Mouse (Mus musculus) spleen, adult 2 months (tissue): ENCODE measurements at regions not wholly inside any gene's neighbourhood (a gene's known extent, or its start where the extent isn't known, plus 50 kb on each side); places are given as distances from the start of the nearest gene placed in this dataset.

Experiments used
- DNase-seq, 2 experiments: peaks; one replicate each; pipeline versions ENCODE4 v3.0.0 to v3.0.0-alpha.2; 2012 to 2021; ENCODE audit warnings: low spot score in 2 of 2, low read depth in 1 of 2
- H3K27ac ChIP-seq: fragments of 200-500 bp; 2 replicates; pipeline ENCODE4 v1.5.1; 2012; ENCODE audit warnings: low read length, inconsistent platforms; ENCODE audit not compliant: insufficient read depth
- H3K27me3 ChIP-seq: fragments of 200-500 bp; 2 replicates; pipeline ENCODE4 v1.6.1; 2012; ENCODE audit warnings: mild to moderate bottlenecking, moderate library complexity, low read length, inconsistent platforms; ENCODE audit not compliant: control insufficient read depth, insufficient read depth
- H3K36me3 ChIP-seq: fragments of 200-500 bp; 2 replicates; pipeline ENCODE4 v1.6.1; 2012; ENCODE audit warnings: mild to moderate bottlenecking, low read length, inconsistent platforms; ENCODE audit not compliant: control insufficient read depth, insufficient read depth
- H3K4me1 ChIP-seq: fragments of 200-500 bp; 2 replicates; pipeline ENCODE4 v1.6.1; 2011; ENCODE audit warnings: inconsistent platforms; ENCODE audit not compliant: control insufficient read depth, insufficient read depth, insufficient read length
- H3K4me3 ChIP-seq: fragments of 200-500 bp; 2 replicates; pipeline ENCODE4 v1.5.1; 2011; ENCODE audit warnings: mild to moderate bottlenecking, inconsistent platforms; ENCODE audit not compliant: insufficient read depth, insufficient read length; ENCODE audit errors: extremely low read depth
- CTCF ChIP-seq: fragments of 200-500 bp; IDR thresholded peaks from 2 replicates; pipeline ENCODE4 v1.5.1; 2011; ENCODE audit warnings: mild to moderate bottlenecking, inconsistent platforms; ENCODE audit not compliant: insufficient read depth, insufficient read length, insufficient replicate concordance; ENCODE audit errors: extremely low read depth
- POLR2A ChIP-seq: fragments of 200-500 bp; IDR thresholded peaks from 2 replicates; pipeline ENCODE4 v1.6.1; 2011; ENCODE audit warnings: low read depth, low read length, inconsistent platforms
- WGBS: fragments of 180-500 bp; shearing (Covaris S2); methylation state at CpG from one replicate; pipeline ENCODE4 v1.1.7; 2018; 5-methylcytosine and 5-hydroxymethylcytosine counted together

DNA sequence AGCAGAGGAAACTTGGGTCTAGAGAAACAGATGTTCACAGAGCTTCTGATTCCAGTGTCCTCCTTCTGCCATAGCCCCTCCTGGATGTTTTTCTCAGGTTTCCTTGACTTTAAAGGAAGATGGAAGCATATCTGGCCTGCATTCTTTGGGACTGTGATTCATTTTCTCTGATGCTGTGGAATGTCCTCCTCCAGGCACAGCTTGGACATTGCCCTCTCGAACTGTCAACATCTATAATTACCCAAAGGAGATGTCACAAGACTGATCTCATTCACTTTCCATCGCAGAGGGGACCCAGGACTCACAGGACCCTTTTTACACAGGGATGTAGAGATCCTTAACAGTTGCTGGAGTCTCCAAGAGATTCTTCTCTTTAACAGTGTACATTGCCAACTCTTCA lies 345.9 kb upstream of the Gm21798 start:
- H3K36me3 ChIP-seq, result no peaks in the 10 kb centered on the region
- H3K27ac ChIP-seq, result no peak overlapping the region
- 73% methylated on average over 2 of the region's 2 CpGs for WGBS
- no peaks in the 10 kb centered on the region for H3K4me1 ChIP-seq
- TF ChIP-seq CTCF, result no peak
- no peak for TF ChIP-seq POLR2A
- no peak for DNase-seq
- H3K27me3 ChIP-seq, result no peaks in the 10 kb centered on the region
- no peak overlapping the region for H3K4me3 ChIP-seq

DNA sequence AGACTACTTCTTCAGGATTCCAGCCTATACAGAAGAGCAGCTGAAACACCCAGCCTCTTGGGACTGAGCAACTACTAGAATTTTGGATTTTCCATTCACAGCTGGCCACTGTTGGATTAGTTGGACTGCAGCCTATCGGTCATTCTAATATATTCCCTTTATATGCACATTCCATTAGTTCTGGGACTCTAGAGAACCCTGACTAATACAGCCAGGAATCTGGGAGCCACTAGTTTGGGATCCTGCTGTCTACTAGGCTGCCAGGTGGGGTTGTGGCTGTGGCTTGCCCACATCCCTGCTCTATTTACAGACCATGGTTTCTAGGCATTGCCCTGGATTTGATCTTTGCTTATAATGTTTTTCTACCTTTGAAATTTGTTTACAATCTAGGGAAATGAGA lies 343.3 kb upstream of the Gm21798 start:
- no peak overlapping the region for H3K27ac ChIP-seq
- DNase-seq, result no peak
- H3K4me3 ChIP-seq, result no peak overlapping the region
- H3K27me3 ChIP-seq, result no peaks in the 10 kb centered on the region
- WGBS, result 85% methylated on average over 1 of the region's 1 CpGs
- no peaks in the 10 kb centered on the region for H3K36me3 ChIP-seq
- no peaks in the 10 kb centered on the region for H3K4me1 ChIP-seq
- TF ChIP-seq POLR2A (no peak), CTCF (no peak)

DNA sequence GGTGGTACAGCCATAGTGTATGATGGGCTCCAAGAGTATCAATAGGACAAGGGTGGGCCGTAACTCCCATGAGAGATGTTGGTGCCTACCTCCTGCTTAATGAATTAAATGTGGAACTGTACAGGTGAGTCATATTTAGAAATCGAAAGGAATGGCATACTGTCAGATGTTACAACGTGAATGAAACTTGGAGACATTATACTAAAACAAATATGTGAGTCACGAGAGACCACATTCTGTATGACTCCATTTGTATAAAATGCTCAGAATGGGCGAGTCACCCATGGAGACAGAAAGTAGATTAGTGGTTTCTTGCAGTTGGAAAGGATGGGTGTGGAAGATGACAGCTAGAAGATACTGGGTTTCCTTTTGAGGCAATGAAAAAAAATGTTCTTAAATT lies 340.4 kb upstream of the Gm21798 start:
- Histone ChIP-seq H3K36me3 (no peaks in the 10 kb centered on the region), H3K27ac (no peak overlapping the region), H3K4me3 (no peak overlapping the region), H3K27me3 (no peaks in the 10 kb centered on the region), H3K4me1 (no peaks in the 10 kb centered on the region)
- 82% methylated on average over 5 of the region's 5 CpGs for WGBS
- TF ChIP-seq CTCF (no peak), POLR2A (no peak)
- no peak for DNase-seq

DNA sequence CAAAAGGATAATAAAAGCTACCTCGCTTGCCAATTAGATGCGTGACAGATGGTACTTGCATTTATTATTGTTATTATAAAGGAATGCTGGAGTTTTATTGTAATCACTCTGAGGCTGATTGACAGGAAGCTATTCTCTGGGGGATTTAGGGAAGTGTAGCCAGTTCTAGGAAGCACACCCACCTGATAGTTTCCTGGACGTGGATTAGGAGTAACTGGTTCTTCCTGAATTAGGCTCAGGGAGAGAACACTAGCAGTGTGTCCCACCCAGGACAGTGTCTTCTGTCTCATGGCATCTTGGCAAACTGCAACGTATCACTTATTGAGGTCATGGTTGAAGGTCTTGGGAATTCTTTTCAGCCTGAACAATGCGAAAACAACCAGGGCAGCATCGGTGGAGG lies 336.9 kb upstream of the Gm21798 start:
- TF ChIP-seq POLR2A, result no peak
- TF ChIP-seq CTCF, result no peak

DNA sequence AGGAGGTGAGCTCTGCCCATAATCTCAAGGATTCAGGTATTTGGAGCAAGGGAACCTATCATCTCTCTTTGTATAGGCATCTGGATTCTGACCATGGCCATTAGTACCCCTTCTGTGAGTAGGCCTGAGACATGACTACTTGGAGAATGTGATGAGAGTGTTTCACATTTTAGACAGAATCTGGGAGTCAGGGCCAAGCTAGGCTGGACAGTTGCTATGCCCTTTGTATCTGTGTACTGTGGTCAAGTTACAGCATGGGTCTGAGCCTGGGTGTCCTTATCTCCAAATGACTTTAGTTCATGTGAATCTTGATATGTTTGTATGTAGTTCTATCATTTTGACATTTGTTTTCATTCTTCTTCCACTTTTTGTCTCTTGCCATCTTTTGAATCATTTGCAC lies 336.3 kb upstream of the Gm21798 start:
- TF ChIP-seq POLR2A (no peak), CTCF (no peak)
- DNase-seq, result no peak
- no peaks in the 10 kb centered on the region for H3K36me3 ChIP-seq
- H3K27me3 ChIP-seq, result no peaks in the 10 kb centered on the region
- H3K27ac ChIP-seq, result no peak overlapping the region
- no peak overlapping the region for H3K4me3 ChIP-seq
- no peaks in the 10 kb centered on the region for H3K4me1 ChIP-seq

More for the DNA sequence above, 336.9 kb upstream of the Gm21798 start:
- WGBS, result 80% methylated on average over 6 of the region's 6 CpGs
- Histone ChIP-seq H3K27me3 (no peaks in the 10 kb centered on the region), H3K36me3 (no peaks in the 10 kb centered on the region), H3K4me3 (no peak overlapping the region), H3K4me1 (no peaks in the 10 kb centered on the region), H3K27ac (no peak overlapping the region)
- DNase-seq, result no peak

DNA sequence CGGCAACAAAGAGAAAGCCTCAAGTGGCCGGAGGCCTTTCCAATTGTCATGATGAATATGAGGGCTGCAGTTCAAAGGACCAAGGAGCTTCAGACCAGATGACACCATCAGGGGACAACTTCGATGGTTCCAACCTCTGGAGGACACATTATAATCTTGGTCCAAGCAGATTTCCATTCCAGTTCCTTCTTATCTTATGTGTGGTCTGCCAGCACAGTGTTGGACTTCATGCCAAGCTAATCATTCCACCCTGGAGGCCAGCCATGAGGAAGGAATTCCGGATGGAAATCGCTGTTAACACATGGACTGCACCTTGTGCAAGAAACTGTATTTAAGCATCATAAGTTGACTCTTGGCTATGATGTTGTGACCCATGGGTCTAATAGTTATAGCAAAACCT lies 334.5 kb upstream of the Gm21798 start:
- Histone ChIP-seq H3K27me3 (no peaks in the 10 kb centered on the region), H3K4me1 (no peaks in the 10 kb centered on the region), H3K27ac (no peak overlapping the region), H3K4me3 (no peak overlapping the region), H3K36me3 (no peaks in the 10 kb centered on the region)
- no peak for DNase-seq
- no peak for TF ChIP-seq CTCF
- no peak for TF ChIP-seq POLR2A
- WGBS, result 86% methylated on average over 5 of the region's 5 CpGs

DNA sequence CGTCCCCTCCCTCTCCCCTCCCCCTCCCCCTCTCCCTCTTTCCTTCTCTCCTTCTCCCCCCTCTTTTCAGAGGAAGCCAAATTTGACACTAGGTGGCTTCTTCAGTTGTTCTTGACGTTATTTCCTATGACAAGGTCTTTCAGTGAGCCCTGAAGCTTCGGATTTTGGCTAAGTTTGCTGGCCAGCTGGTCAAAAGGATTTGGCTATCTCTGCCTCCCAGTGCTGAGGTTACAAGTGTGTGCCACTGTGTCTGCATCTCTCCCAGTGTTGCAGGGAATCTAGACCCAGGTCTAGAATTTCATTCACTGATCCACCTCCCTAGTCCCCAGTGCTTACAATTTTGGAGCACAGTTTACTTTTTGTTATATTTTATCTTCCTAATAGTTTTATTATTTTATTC lies 329.7 kb upstream of the Gm21798 start:
- no peak overlapping the region for H3K27ac ChIP-seq
- no peaks in the 10 kb centered on the region for H3K36me3 ChIP-seq
- 50% methylated on average over 2 of the region's 3 CpGs for WGBS
- no peak for DNase-seq
- no peaks in the 10 kb centered on the region; the same call in 1 of the 2 replicates for H3K27me3 ChIP-seq
- H3K4me3 ChIP-seq, result no peak overlapping the region
- no peaks in the 10 kb centered on the region for H3K4me1 ChIP-seq
- no peak for TF ChIP-seq CTCF
- TF ChIP-seq POLR2A, result no peak

DNA sequence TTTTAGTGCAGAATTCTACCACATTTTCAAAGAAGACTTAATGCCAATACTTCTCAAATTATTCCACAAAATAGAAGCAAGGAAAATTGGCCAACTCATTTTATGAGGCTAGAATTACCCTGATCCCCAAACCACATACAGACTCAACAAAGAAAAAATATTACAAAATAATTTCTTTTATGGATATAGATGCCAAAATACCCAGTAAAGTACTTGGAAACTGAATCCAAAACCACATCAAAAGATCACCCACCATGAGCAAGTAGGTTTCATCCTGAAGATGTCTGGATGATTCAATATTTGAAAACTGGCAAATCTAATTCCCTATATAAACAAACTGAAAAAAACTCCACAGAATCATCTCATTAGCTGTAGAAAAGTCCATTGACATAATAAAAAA lies 316.7 kb upstream of the Gm21798 start:
- no peak for TF ChIP-seq CTCF
- no peak for TF ChIP-seq POLR2A
- Histone ChIP-seq H3K4me3 (no peak overlapping the region), H3K4me1 (no peaks in the 10 kb centered on the region), H3K27me3 (no peaks in the 10 kb centered on the region), H3K27ac (no peak overlapping the region), H3K36me3 (no peaks in the 10 kb centered on the region)
- DNase-seq, result no peak
